Mouse (Mus musculus): Measurements from ENCODE around the gene P2rx7. TPM values are rescaled to one million over a fixed set of nuclear protein-coding genes. Genes with fewer than 3 reads are reported as not detected.

P2rx7 gene
- polyA plus RNA-seq, 1 experiment: 2.9 TPM

- Histone ChIP-seq H3K27ac (ENCODE audit: control insufficient read depth, insufficient read depth, low read depth, low read length, poor library complexity) (no peak overlapping the region), H3K4me1 (ENCODE audit: control insufficient read depth, insufficient read depth, low read length) (peaks cover 3% of the 10 kb centered on the region; the same call in 1 of the 2 replicates), H3K4me3 (replicated peaks; ENCODE audit: control insufficient read depth, low read depth, low read length) (no peak overlapping the region)
- WGBS: 75% methylated on average over 10 of the region's 10 CpGs
- TF ChIP-seq CTCF (IDR thresholded peaks at IDR 0.05; ENCODE audit: control insufficient read depth, insufficient read depth, low read length) (no peak), POLR2A (IDR thresholded peaks at IDR 0.05; ENCODE audit: borderline replicate concordance, control insufficient read depth, low read depth, low read length) (no peak)
Observed at GRCm38 (mm10) chr5:122730776-122731175, 87.1 kb downstream of the P2rx7 start.

DNA sequence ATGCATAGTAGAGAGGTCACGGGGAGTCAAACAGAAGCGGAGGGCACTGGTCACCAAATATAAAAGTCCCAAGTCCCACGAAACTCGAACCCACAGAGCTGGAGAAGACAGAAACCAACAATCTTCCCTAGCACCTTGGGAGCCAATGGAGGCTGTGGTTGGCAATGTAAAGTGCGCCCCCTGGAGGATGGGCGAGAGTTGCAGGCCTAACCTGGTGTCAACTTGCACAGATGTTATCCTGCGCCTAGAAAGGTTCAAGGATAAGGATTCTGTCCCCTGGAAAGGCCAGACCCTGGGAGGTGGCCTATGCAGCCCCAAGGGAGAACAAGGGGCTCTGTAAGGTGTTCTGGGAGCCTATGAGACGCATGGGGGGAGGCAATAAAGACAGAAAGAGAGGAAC is 87.6 kb downstream of the P2rx7 start:
- peaks cover 3% of the 10 kb centered on the region; the same call in 1 of the 2 replicates for H3K4me1 ChIP-seq (ENCODE audit: control insufficient read depth, insufficient read depth, low read length)
- peak overlapping the region; percentile 48 for H3K27ac ChIP-seq (ENCODE audit: control insufficient read depth, insufficient read depth, low read depth, low read length, poor library complexity)
- WGBS: 23% methylated on average over 8 of the region's 8 CpGs
- no peak overlapping the region for H3K4me3 ChIP-seq (replicated peaks; ENCODE audit: control insufficient read depth, low read depth, low read length)
- TF ChIP-seq POLR2A (IDR thresholded peaks at IDR 0.05; ENCODE audit: borderline replicate concordance, control insufficient read depth, low read depth, low read length) (no peak), CTCF (IDR thresholded peaks at IDR 0.05; ENCODE audit: control insufficient read depth, insufficient read depth, low read length) (peak; percentile 95)

- no peak for TF ChIP-seq POLR2A (IDR thresholded peaks at IDR 0.05; ENCODE audit: borderline replicate concordance, control insufficient read depth, low read depth, low read length)
- TF ChIP-seq CTCF (IDR thresholded peaks at IDR 0.05; ENCODE audit: control insufficient read depth, insufficient read depth, low read length): no peak
- no peak overlapping the region for H3K4me3 ChIP-seq (replicated peaks; ENCODE audit: control insufficient read depth, low read depth, low read length)
- 3% methylated on average over 15 of the region's 15 CpGs for WGBS
- H3K4me1 ChIP-seq (ENCODE audit: control insufficient read depth, insufficient read depth, low read length): peaks cover 3% of the 10 kb centered on the region; the same call in 1 of the 2 replicates
- H3K27ac ChIP-seq (ENCODE audit: control insufficient read depth, insufficient read depth, low read depth, low read length, poor library complexity): peak overlapping the region; percentile 62
Observed at GRCm38 (mm10) chr5:122731991-122732673, 88.4 kb downstream of the P2rx7 start.

DNA sequence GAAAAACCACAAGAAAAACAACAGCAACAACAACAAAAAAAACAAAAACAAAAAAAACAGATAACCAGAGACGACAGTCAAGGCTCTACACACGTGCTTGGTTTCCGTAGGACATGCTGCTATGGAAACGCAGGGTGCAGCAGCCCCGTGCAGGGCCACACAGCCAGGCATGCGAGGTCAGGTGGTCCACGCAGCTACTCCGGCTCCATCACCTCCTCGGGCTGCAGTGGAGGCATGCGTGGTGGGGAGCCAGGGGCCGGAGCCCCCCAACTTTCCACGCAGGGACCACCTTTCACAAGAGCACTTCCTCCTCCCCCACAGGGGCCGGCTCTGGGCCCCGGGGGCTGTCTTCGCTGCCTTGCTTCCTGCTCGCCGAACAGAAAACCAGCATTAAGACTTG is 90.2 kb downstream of the P2rx7 start:
- TF ChIP-seq CTCF (IDR thresholded peaks at IDR 0.05; ENCODE audit: control insufficient read depth, insufficient read depth, low read length) (no peak), POLR2A (IDR thresholded peaks at IDR 0.05; ENCODE audit: borderline replicate concordance, control insufficient read depth, low read depth, low read length) (no peak)
- Histone ChIP-seq H3K4me3 (replicated peaks; ENCODE audit: control insufficient read depth, low read depth, low read length) (no peak overlapping the region), H3K27ac (ENCODE audit: control insufficient read depth, insufficient read depth, low read depth, low read length, poor library complexity) (0 out of 2 replicates have a peak overlapping the region, but pooled peaks have one; percentile 2), H3K4me1 (ENCODE audit: control insufficient read depth, insufficient read depth, low read length) (peaks cover 3% of the 10 kb centered on the region; the same call in 1 of the 2 replicates)
- 14% methylated on average over 17 of the region's 17 CpGs for WGBS

GRCm38 (mm10) chr5:122735853-122736252 is 92.1 kb downstream of the P2rx7 start:
- Histone ChIP-seq H3K27ac (ENCODE audit: control insufficient read depth, insufficient read depth, low read depth, low read length, poor library complexity) (no peak overlapping the region), H3K4me3 (replicated peaks; ENCODE audit: control insufficient read depth, low read depth, low read length) (no peak overlapping the region), H3K4me1 (ENCODE audit: control insufficient read depth, insufficient read depth, low read length) (peaks cover 3% of the 10 kb centered on the region)
- TF ChIP-seq POLR2A (IDR thresholded peaks at IDR 0.05; ENCODE audit: borderline replicate concordance, control insufficient read depth, low read depth, low read length) (no peak), CTCF (IDR thresholded peaks at IDR 0.05; ENCODE audit: control insufficient read depth, insufficient read depth, low read length) (no peak)
- WGBS: 82% methylated on average over 7 of the region's 7 CpGs

DNA sequence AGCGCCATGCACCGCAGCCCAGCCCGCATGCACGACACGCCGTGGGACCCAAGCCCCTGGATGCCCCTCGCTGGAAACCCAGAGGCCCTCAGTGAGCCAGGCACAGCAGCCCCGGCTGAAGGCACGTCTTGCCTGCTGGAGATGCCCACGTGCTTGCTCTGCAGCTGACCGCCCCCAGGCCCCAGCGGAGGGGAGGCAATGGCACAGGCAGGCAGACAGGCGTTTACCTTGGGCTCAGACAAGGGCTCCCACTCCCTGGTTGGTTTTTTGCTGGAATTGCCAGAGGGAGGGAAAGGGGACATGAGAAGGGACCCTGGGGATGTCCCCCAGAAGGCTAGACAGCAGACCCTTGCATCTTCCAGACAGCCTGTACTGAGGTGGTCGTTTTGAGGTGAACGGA is 93.0 kb downstream of the P2rx7 start:
- peaks cover 3% of the 10 kb centered on the region for H3K4me1 ChIP-seq (ENCODE audit: control insufficient read depth, insufficient read depth, low read length)
- no peak overlapping the region for H3K4me3 ChIP-seq (replicated peaks; ENCODE audit: control insufficient read depth, low read depth, low read length)
- H3K27ac ChIP-seq (ENCODE audit: control insufficient read depth, insufficient read depth, low read depth, low read length, poor library complexity): no peak overlapping the region
- 94% methylated on average over 15 of the region's 15 CpGs for WGBS
- TF ChIP-seq CTCF (IDR thresholded peaks at IDR 0.05; ENCODE audit: control insufficient read depth, insufficient read depth, low read length): no peak
- TF ChIP-seq POLR2A (IDR thresholded peaks at IDR 0.05; ENCODE audit: borderline replicate concordance, control insufficient read depth, low read depth, low read length): no peak

Other genes starting within 250 kb of the P2rx7 start
- gene Anapc7, start 222.2 kb upstream of the P2rx7 start, polyA plus RNA-seq (2011; ENCODE audit: insufficient read depth, insufficient read length, low replicate concordance, missing spikeins): 17.7 and 17.8 TPM in 2 replicates
- gene Atp2a2, start 141.7 kb upstream of the P2rx7 start, polyA plus RNA-seq (2011; ENCODE audit: insufficient read depth, insufficient read length, low replicate concordance, missing spikeins): 19.9 and 35.8 TPM in 2 replicates
- 0.86 and 2.1 TPM in 2 replicates for gene Ift81, start 29.4 kb upstream of the P2rx7 start, polyA plus RNA-seq (2011; ENCODE audit: insufficient read depth, insufficient read length, low replicate concordance, missing spikeins)
- 13.2 and 23.7 TPM in 2 replicates for gene P2rx4, start 63.6 kb downstream of the P2rx7 start, polyA plus RNA-seq (2011; ENCODE audit: insufficient read depth, insufficient read length, low replicate concordance, missing spikeins)
- gene Camkk2, start 135.5 kb downstream of the P2rx7 start, polyA plus RNA-seq (2011; ENCODE audit: insufficient read depth, insufficient read length, low replicate concordance, missing spikeins): 15.8 and 31.8 TPM in 2 replicates
- 204 and 228 TPM in 2 replicates for gene Anapc5, start 177.4 kb downstream of the P2rx7 start, polyA plus RNA-seq (2011; ENCODE audit: insufficient read depth, insufficient read length, low replicate concordance, missing spikeins)
- gene Rnf34, start 206.1 kb downstream of the P2rx7 start, polyA plus RNA-seq (2011; ENCODE audit: insufficient read depth, insufficient read length, low replicate concordance, missing spikeins): 4.0 and 11.1 TPM in 2 replicates